Mouse (Mus musculus) heart, embryonic 13.5 days (tissue): Measurements from ENCODE around the gene Rrp1b. TPM values are rescaled to one million over a fixed set of nuclear protein-coding genes. Genes with fewer than 3 reads are reported as not detected.

ENCODE experiments used
- ATAC-seq: fragments of 200-750 bp; cut with Nextera tagmentation; 2 replicates; pipeline ENCODE4 v1.8.0; 2017; ENCODE audit warnings: moderate TSS enrichment; ENCODE audit not compliant: insufficient number of reproducible peaks, low FRiP score, low TSS enrichment; ENCODE audit errors: extremely low read depth
- H3K27ac ChIP-seq: fragments of 300-500 bp; sonication (generic); replicated peaks from 2 replicates; pipeline ENCODE4 v1.5.1; 2015; ENCODE audit warnings: moderate library complexity, mild to moderate bottlenecking, inconsistent platforms
- H3K27me3 ChIP-seq: fragments of 300-500 bp; sonication (generic); replicated peaks from 2 replicates; pipeline ENCODE4 v1.6.1; 2015; ENCODE audit warnings: mild to moderate bottlenecking, inconsistent platforms
- H3K36me3 ChIP-seq: fragments of 300-500 bp; sonication (generic); 2 replicates; pipeline ENCODE4 v1.6.1; 2015; ENCODE audit warnings: mild to moderate bottlenecking, inconsistent platforms
- H3K4me1 ChIP-seq: fragments of 300-500 bp; sonication (generic); 2 replicates; pipeline ENCODE4 v1.6.1; 2015; ENCODE audit warnings: inconsistent platforms
- H3K4me2 ChIP-seq: fragments of 300-500 bp; sonication (generic); 2 replicates; pipeline ENCODE4 v1.6.1; 2015; ENCODE audit warnings: inconsistent platforms, mild to moderate bottlenecking, moderate library complexity
- H3K4me3 ChIP-seq: fragments of 300-500 bp; sonication (generic); 2 replicates; pipeline ENCODE4 v1.5.1; 2015; ENCODE audit warnings: moderate library complexity, mild to moderate bottlenecking, inconsistent platforms
- H3K9ac ChIP-seq: fragments of 300-500 bp; sonication (generic); 2 replicates; pipeline ENCODE4 v1.6.1; 2015; ENCODE audit warnings: inconsistent platforms, mild to moderate bottlenecking, moderate library complexity
- H3K9me3 ChIP-seq: fragments of 300-500 bp; sonication (generic); 2 replicates; pipeline ENCODE4 v1.6.1; 2016; ENCODE audit warnings: inconsistent platforms
- WGBS: fragments of 180-500 bp; shearing (Covaris S2); methylation state at CpG from one replicate; pipeline ENCODE4 v1.1.7; 2015; ENCODE audit warnings: mixed read lengths; 5-methylcytosine and 5-hydroxymethylcytosine counted together
- polyA plus RNA-seq: library from polyadenylated mRNA; unstranded; fragments of >200 nt; fragmentation: Nextera tagmentation; extraction: Ambion mirVana; gene quantifications from 2 replicates; pipeline ENCODE4 v1.2.1, GENCODE M21; 2015

Rrp1b gene
- polyA plus RNA-seq, 1 experiment from 2014 or later = 34.8 TPM

GRCm38 (mm10) chr17:32034322-32034721, 1.6 kb upstream of the Rrp1b start:
- WGBS = 79% methylated on average over 23 of the region's 23 CpGs
- ATAC-seq = no peak
- H3K9ac ChIP-seq = no peak overlapping the region
- no peak overlapping the region for H3K4me2 ChIP-seq
- no peaks in the 10 kb centered on the region for H3K27me3 ChIP-seq
- no peak overlapping the region for H3K4me3 ChIP-seq
- H3K9me3 ChIP-seq = no peaks in the 10 kb centered on the region
- peaks cover 22% of the 10 kb centered on the region for H3K4me1 ChIP-seq
- peaks cover 3% of the 10 kb centered on the region; the same call in 1 of the 2 replicates for H3K36me3 ChIP-seq
- no peak overlapping the region for H3K27ac ChIP-seq

GRCm38 (mm10) chr17:32036509-32037438, 874 bp downstream of the Rrp1b start:
- Histone ChIP-seq H3K4me3 (peak overlapping the region; percentile 86), H3K27me3 (no peaks in the 10 kb centered on the region), H3K9ac (peak overlapping the region; percentile 91), H3K9me3 (no peaks in the 10 kb centered on the region), H3K36me3 (peaks cover 7% of the 10 kb centered on the region), H3K27ac (peak overlapping the region; percentile 72), H3K4me2 (peak overlapping the region; percentile 94), H3K4me1 (peaks cover 22% of the 10 kb centered on the region)
- no peak for ATAC-seq
- WGBS = under 1% methylated on average over 46 of the region's 46 CpGs

DNA sequence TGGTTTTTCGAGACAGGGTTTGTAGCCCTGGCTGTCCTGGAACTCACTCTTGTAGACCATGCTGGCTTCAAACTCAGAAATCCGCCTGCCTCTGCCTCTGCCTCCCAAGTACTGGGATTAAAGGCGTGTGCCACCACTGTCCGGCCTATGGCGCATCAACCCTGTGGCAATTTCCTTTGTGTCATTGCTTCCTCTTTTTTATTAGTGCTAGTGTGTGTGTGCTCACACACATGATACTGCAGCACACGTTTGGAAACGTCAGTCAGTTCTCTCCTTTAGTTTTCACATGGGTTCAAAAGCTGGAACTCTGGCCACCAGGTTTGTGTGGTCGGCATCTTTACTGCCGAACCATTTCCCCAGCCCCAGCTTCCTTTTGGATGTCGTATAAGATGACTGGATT, 4.4 kb downstream of the Rrp1b start:
- no peak for ATAC-seq
- WGBS = 79% methylated on average over 10 of the region's 10 CpGs
- no peak overlapping the region for H3K9ac ChIP-seq

DNA sequence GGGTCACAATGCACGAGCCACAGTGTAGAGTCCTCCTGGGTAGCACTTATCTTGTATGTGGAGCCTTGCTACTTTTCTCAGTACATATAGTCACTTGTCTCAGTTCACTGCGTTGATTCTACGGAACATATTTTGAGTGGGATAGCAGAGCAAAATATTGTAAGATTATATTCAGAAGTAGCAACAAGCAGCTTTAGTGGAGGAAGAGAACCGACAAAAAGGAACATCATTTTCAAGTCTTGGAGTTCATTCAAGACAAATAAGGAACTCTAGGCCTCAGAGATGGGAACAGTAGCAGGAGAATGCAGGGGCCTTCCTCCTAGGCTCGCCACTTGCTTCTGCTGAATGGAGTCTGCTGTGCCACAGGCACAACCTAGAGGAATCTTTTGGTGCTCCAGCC, 10.6 kb downstream of the Rrp1b start:
- H3K4me3 ChIP-seq = no peak overlapping the region
- H3K36me3 ChIP-seq = peaks cover 58% of the 10 kb centered on the region
- no peaks in the 10 kb centered on the region for H3K4me1 ChIP-seq
- no peaks in the 10 kb centered on the region for H3K27me3 ChIP-seq
- H3K27ac ChIP-seq = no peak overlapping the region
- H3K4me2 ChIP-seq = no peak overlapping the region
- no peaks in the 10 kb centered on the region for H3K9me3 ChIP-seq
- no peak overlapping the region for H3K9ac ChIP-seq
- ATAC-seq = no peak
- WGBS = 83% methylated on average over 5 of the region's 5 CpGs

More for the DNA sequence above, 4.4 kb downstream of the Rrp1b start:
- Histone ChIP-seq H3K4me1 (peaks cover 22% of the 10 kb centered on the region), H3K9me3 (no peaks in the 10 kb centered on the region), H3K36me3 (peaks cover 7% of the 10 kb centered on the region), H3K4me3 (no peak overlapping the region), H3K4me2 (no peak overlapping the region), H3K27ac (no peak overlapping the region), H3K27me3 (no peaks in the 10 kb centered on the region)

DNA sequence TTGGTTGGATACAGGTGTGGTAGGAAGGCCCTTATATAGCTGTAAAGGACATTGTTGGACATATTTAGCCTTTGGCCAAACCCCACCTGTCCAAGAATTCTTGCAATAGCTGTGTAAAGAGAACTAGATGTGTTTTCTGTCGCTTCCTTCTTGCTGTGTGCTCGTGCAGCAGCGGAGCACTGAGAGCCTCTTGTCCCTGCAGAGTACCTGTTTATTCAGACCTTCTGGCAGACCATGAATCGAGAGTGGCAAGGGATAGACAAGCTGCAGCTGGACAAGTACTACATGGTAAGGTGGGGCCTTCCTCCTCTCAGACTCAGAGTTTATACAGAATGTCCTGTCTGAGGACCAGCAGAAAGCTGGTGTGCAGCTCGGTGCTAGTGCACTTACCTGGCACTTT, 12.5 kb downstream of the Rrp1b start:
- H3K4me1 ChIP-seq = peaks cover 9% of the 10 kb centered on the region
- H3K4me3 ChIP-seq = no peak overlapping the region
- no peak overlapping the region for H3K4me2 ChIP-seq
- no peaks in the 10 kb centered on the region for H3K9me3 ChIP-seq
- no peak overlapping the region for H3K9ac ChIP-seq
- H3K36me3 ChIP-seq = peaks cover 77% of the 10 kb centered on the region
- no peak for ATAC-seq
- H3K27ac ChIP-seq = no peak overlapping the region
- no peaks in the 10 kb centered on the region for H3K27me3 ChIP-seq
- WGBS = 86% methylated on average over 5 of the region's 5 CpGs

GRCm38 (mm10) chr17:32049914-32050313, 14.0 kb downstream of the Rrp1b start:
- WGBS = 78% methylated on average over 4 of the region's 4 CpGs
- H3K9ac ChIP-seq = no peak overlapping the region
- ATAC-seq = no peak
- H3K27me3 ChIP-seq = no peaks in the 10 kb centered on the region
- no peaks in the 10 kb centered on the region for H3K9me3 ChIP-seq
- no peak overlapping the region for H3K4me3 ChIP-seq
- no peak overlapping the region for H3K27ac ChIP-seq
- H3K4me1 ChIP-seq = peaks cover 9% of the 10 kb centered on the region
- H3K4me2 ChIP-seq = no peak overlapping the region
- peaks cover 92% of the 10 kb centered on the region for H3K36me3 ChIP-seq

- Histone ChIP-seq H3K27ac (no peak overlapping the region), H3K27me3 (no peaks in the 10 kb centered on the region), H3K4me1 (peaks cover 9% of the 10 kb centered on the region), H3K4me3 (no peak overlapping the region), H3K9ac (no peak overlapping the region), H3K9me3 (no peaks in the 10 kb centered on the region), H3K4me2 (no peak overlapping the region), H3K36me3 (peaks cover 99% of the 10 kb centered on the region)
- no peak for ATAC-seq
- 88% methylated on average over 6 of the region's 6 CpGs for WGBS
These were observed 14.7 kb downstream of the Rrp1b start for GRCm38 (mm10) chr17:32050609-32051008.

GRCm38 (mm10) chr17:32052237-32053080, 16.6 kb downstream of the Rrp1b start:
- Histone ChIP-seq H3K27ac (peak overlapping the region; percentile 56; the same call in 1 of the 2 replicates), H3K4me1 (peaks cover 9% of the 10 kb centered on the region), H3K4me2 (no peak overlapping the region), H3K4me3 (no peak overlapping the region), H3K9me3 (no peaks in the 10 kb centered on the region), H3K27me3 (no peaks in the 10 kb centered on the region), H3K9ac (peak overlapping the region; percentile 25; the same call in 1 of the 2 replicates), H3K36me3 (peaks cover 100% of the 10 kb centered on the region)
- ATAC-seq = no peak
- 65% methylated on average over 5 of the region's 5 CpGs for WGBS

DNA sequence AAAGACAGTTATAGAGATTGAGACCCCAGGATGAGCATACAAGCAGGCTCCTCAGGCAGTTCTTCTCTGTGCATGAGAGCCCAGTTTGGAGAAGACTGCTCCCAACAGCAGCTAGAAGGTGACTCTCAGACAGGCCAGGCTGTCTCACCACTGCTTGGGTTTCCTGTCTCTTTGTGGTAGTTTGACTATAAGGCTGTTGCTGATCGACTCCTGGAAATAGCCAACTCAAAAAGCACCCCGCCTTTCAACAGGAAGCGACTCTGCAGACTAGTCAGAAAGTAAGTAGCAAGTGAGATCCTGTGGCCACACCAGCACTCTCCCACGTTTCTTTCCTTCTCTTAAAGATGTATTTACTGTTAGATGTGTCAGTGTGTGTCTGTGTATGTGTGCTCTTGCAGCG, 17.8 kb downstream of the Rrp1b start:
- H3K36me3 ChIP-seq = peaks cover 100% of the 10 kb centered on the region
- no peak overlapping the region for H3K27ac ChIP-seq
- H3K27me3 ChIP-seq = no peaks in the 10 kb centered on the region
- H3K4me3 ChIP-seq = no peak overlapping the region
- H3K4me1 ChIP-seq = peaks cover 9% of the 10 kb centered on the region
- H3K9me3 ChIP-seq = no peaks in the 10 kb centered on the region
- 84% methylated on average over 5 of the region's 5 CpGs for WGBS
- ATAC-seq = no peak
- no peak overlapping the region for H3K4me2 ChIP-seq
- H3K9ac ChIP-seq = no peak overlapping the region

- Histone ChIP-seq H3K36me3 (peaks cover 95% of the 10 kb centered on the region), H3K4me2 (no peak overlapping the region), H3K27ac (no peak overlapping the region), H3K9ac (no peak overlapping the region), H3K9me3 (no peaks in the 10 kb centered on the region), H3K4me1 (peaks cover 11% of the 10 kb centered on the region), H3K4me3 (no peak overlapping the region), H3K27me3 (no peaks in the 10 kb centered on the region)
- ATAC-seq = no peak
- WGBS = 88% methylated on average over 2 of the region's 2 CpGs
These were observed 21.9 kb downstream of the Rrp1b start for GRCm38 (mm10) chr17:32057843-32058242.

DNA sequence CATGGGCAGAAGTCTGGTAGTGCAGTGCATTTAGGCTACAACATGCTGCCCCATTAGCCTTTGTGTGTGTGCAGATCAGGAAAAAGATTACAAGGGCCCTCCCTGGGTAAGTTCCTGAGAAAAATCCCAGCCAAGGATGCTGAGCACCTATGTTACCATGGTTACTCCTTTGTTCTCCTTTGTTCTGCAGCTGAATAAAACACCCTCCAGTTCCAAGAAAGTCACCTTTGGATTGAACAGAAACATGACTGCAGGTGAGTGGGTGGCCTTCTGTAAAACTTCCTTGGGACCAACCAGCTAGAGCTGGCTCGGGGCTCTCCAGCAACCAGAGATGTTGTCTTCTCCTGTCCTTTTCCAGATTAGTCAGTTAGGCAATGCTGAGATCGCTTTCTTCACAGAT, 23.2 kb downstream of the Rrp1b start:
- Histone ChIP-seq H3K4me2 (no peak overlapping the region), H3K9me3 (no peaks in the 10 kb centered on the region), H3K27ac (no peak overlapping the region), H3K36me3 (peaks cover 83% of the 10 kb centered on the region), H3K9ac (no peak overlapping the region), H3K4me3 (no peak overlapping the region), H3K4me1 (peaks cover 23% of the 10 kb centered on the region), H3K27me3 (no peaks in the 10 kb centered on the region)
- WGBS = 90% methylated on average over 2 of the region's 2 CpGs
- no peak for ATAC-seq
